Mouse (Mus musculus): ENCODE measurements around the gene Olfr675. TPM values are rescaled to one million over a fixed set of nuclear protein-coding genes. Genes with fewer than 3 reads are reported as not detected.
"Not testable (repeated sequence)": the region's sequence is repeated elsewhere in the genome, so short reads cannot be mapped to it uniquely, and the experiment has no call there.

The Olfr675 gene
- polyA plus RNA-seq (2012; rRNA removed) = not detected in 2 replicates

DNA sequence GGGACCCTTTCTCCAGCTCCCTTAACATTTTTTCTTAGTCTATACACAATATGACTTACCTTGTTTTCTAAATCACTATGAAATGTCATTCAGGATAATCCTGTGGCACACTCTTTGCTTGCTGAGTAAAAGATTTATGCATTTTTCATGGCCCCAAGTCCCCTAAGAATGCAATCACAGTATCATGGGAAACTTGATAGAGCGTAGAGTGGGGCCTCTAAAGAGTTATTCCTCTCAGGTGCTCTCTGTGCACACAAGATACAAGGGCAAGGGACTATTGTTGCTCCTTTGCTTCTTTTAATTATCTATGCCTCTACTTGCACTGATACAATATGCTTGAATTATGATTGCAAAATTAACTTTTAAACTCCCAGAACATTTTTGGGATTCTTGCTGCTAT, at the start of gene Olfr675:
Olfr675 (minus strand) TSS at position 101 of the 400 bp plus-strand sequence.
- 71% methylated on average over 1 of the region's 1 CpGs for WGBS
- Histone ChIP-seq H3K4me1 (ENCODE audit: control insufficient read depth, insufficient read depth, low read length) (no peaks in the 10 kb centered on the region), H3K27ac (ENCODE audit: insufficient read depth, low read length) (no peak within 1 kb of the TSS), H3K4me3 (replicated peaks; ENCODE audit: insufficient read depth, low read depth, low read length) (no peak within 1 kb of the TSS), H3K27me3 (ENCODE audit: control insufficient read depth, insufficient read depth, low read length) (no peaks in the 10 kb centered on the region)
- TF ChIP-seq CTCF (IDR thresholded peaks at IDR 0.05; ENCODE audit: borderline replicate concordance, insufficient read depth, low read depth, low read length) (no peak), POLR2A (IDR thresholded peaks at IDR 0.05; ENCODE audit: borderline replicate concordance, insufficient read depth, low read length) (no peak)
- no peak for DNase-seq

DNA sequence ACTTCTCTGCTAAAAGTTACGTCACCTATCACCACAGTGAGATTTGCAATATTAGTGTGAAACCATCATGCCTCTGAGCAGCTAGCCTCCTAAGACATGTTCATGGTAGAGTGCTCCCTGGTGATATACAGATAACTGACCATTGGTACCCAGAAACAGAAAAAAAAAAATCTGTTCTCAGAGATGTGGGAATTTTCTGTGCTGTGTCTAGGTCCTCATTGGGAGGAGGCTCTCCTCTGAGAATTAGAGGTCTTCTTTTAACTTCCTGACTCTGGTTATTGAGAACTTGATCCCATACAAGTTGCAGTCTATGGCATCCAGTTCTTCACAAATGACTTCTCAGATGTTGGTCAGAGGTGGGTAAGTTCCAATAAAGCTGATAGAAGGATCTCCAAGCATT, 35.9 kb upstream of the Olfr675 start, which contains the start of gene Olfr678:
Olfr678 (plus strand) TSS at position 301 of the 400 bp plus-strand sequence.
- Histone ChIP-seq H3K4me3 (replicated peaks; ENCODE audit: insufficient read depth, low read depth, low read length) (no peak within 1 kb of the TSS), H3K27me3 (ENCODE audit: control insufficient read depth, insufficient read depth, low read length) (no peaks in the 10 kb centered on the region), H3K4me1 (ENCODE audit: control insufficient read depth, insufficient read depth, low read length) (no peaks in the 10 kb centered on the region), H3K27ac (ENCODE audit: insufficient read depth, low read length) (no peak within 1 kb of the TSS)
- no peak for TF ChIP-seq CTCF (IDR thresholded peaks at IDR 0.05; ENCODE audit: borderline replicate concordance, insufficient read depth, low read depth, low read length)
- TF ChIP-seq POLR2A (IDR thresholded peaks at IDR 0.05; ENCODE audit: borderline replicate concordance, insufficient read depth, low read length) = no peak
- 86% methylated on average over 1 of the region's 1 CpGs for WGBS
- no peak for DNase-seq

DNA sequence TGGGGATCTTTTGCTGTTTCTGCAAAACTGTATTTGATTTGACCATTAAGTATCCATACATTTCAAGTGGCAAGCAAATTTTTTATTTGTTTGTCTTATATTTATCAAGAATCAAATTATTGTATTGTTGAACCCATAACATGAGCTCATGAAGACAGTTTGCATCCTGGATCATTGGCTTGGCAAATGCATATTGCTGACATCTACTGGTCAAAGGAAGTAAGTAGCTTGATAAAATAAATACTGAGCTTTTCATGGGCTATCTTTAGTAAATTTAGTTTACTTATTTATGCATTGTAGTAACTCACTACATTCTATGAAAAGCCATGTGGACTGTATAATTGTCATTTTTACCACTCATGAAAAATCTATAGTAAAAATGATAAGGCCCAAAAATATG, 30.7 kb upstream of the Olfr675 start:
- no peaks in the 10 kb centered on the region for H3K4me1 ChIP-seq (ENCODE audit: control insufficient read depth, insufficient read depth, low read length)
- H3K4me3 ChIP-seq (replicated peaks; ENCODE audit: insufficient read depth, low read depth, low read length) = no peak overlapping the region
- no peak for DNase-seq
- no peak for TF ChIP-seq POLR2A (IDR thresholded peaks at IDR 0.05; ENCODE audit: borderline replicate concordance, insufficient read depth, low read length)
- TF ChIP-seq CTCF (IDR thresholded peaks at IDR 0.05; ENCODE audit: borderline replicate concordance, insufficient read depth, low read depth, low read length) = no peak
- no peak overlapping the region for H3K27ac ChIP-seq (ENCODE audit: insufficient read depth, low read length)
- H3K27me3 ChIP-seq (ENCODE audit: control insufficient read depth, insufficient read depth, low read length) = no peaks in the 10 kb centered on the region

DNA sequence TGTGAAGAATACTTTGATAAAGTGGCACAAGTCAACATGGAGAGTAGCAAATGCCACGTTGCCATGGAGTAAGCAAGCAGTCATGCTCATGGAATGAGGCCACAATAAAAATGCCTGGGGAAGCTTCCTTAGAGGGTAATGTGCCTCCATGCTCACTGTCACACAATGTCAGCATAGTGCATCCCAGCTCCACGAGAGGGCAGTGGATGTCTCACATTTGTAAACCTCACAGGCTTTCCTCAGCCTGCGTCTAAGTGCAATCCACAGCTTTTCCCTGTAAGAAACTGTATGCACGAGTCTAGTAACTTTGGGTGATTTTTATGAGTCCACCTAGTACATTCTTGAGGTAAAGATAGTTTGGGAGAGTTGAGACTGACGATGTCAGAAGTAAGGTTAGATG, 5.6 kb upstream of the Olfr675 start:
- H3K4me3 ChIP-seq (replicated peaks; ENCODE audit: insufficient read depth, low read depth, low read length); DNase-seq; H3K4me1 ChIP-seq (ENCODE audit: control insufficient read depth, insufficient read depth, low read length); H3K27me3 ChIP-seq (ENCODE audit: control insufficient read depth, insufficient read depth, low read length); H3K27ac ChIP-seq (ENCODE audit: insufficient read depth, low read length): not testable (repeated sequence)
- 25% methylated on average over 5 of the region's 5 CpGs for WGBS

DNA sequence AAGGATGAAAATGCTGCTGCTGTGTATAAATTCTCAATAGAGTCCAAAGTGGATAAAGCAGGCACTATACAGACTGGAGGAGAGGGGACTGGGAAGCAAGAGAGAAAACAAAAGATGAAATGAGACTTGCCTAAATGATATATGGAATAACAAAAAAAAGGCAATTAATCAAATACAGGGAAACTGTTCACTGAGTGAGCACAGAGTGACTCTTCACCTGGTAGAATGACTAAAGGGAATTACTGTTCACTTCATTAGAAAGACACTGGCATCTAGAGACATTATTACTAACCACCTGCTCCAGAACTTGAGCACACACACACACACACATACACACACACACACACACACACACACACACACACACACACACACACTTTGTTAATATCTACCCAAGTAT, 4.1 kb upstream of the Olfr675 start, which contains the start of gene Olfr676:
Olfr676 (plus strand) TSS at position 301 of the 400 bp plus-strand sequence.
- TF ChIP-seq CTCF (IDR thresholded peaks at IDR 0.05; ENCODE audit: borderline replicate concordance, insufficient read depth, low read depth, low read length) = no peak
- TF ChIP-seq POLR2A (IDR thresholded peaks at IDR 0.05; ENCODE audit: borderline replicate concordance, insufficient read depth, low read length) = no peak

DNA sequence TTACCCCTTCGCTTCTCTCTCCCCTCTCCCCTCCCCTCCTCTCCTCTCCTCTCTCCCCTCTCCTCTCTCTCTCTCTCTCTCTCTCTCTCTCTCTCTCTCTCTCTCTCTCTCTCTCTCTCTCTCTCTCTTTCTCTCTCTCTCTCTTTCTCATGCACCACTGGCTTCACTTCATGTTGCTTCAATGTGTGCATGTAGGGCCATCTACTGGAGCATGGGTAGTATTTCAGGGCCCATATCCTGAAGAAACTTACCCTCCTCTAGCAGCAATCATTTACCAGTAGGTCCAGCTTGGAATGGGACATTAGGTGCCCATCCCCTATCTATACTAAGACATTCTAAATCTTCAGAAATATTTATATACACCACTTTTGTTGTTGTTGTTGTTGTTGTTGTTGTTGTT, 5.7 kb downstream of the Olfr675 start:
- Histone ChIP-seq H3K4me1 (ENCODE audit: control insufficient read depth, insufficient read depth, low read length) (no peaks in the 10 kb centered on the region), H3K4me3 (replicated peaks; ENCODE audit: insufficient read depth, low read depth, low read length) (no peak overlapping the region), H3K27ac (ENCODE audit: insufficient read depth, low read length) (no peak overlapping the region), H3K27me3 (ENCODE audit: control insufficient read depth, insufficient read depth, low read length) (no peaks in the 10 kb centered on the region)
- WGBS = 46% methylated on average over 1 of the region's 1 CpGs
- TF ChIP-seq POLR2A (IDR thresholded peaks at IDR 0.05; ENCODE audit: borderline replicate concordance, insufficient read depth, low read length) (no peak), CTCF (IDR thresholded peaks at IDR 0.05; ENCODE audit: borderline replicate concordance, insufficient read depth, low read depth, low read length) (no peak)
- no peak for DNase-seq

More for the DNA sequence above, 4.1 kb upstream of the Olfr675 start, which contains the start of gene Olfr676:
- Histone ChIP-seq H3K4me3 (replicated peaks; ENCODE audit: insufficient read depth, low read depth, low read length) (no peak within 1 kb of the TSS), H3K27me3 (ENCODE audit: control insufficient read depth, insufficient read depth, low read length) (no peaks in the 10 kb centered on the region), H3K27ac (ENCODE audit: insufficient read depth, low read length) (no peak within 1 kb of the TSS), H3K4me1 (ENCODE audit: control insufficient read depth, insufficient read depth, low read length) (no peaks in the 10 kb centered on the region)
- DNase-seq = no peak

DNA sequence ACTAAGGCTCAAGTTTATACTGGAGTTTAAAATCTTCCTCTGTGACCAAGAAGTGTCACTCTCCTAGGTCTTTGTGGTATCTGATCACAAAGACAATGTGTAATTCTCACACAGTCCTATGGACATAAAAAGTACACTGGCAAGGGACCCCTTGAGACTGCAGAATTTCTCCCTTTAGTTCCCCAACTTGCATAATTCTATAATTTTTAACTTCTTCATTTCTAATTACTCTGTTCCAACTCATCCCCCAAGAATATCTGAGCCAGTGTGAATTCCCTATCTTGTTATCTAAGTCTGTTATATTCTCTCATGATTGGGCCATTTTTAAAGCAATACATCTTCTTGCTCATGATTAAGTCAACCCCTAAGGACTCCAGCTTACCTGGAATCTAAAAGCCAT, 26.3 kb downstream of the Olfr675 start, which contains the start of gene Olfr672:
Olfr672 (minus strand) TSS at position 101 of the 400 bp plus-strand sequence.
- H3K4me1 ChIP-seq (ENCODE audit: control insufficient read depth, insufficient read depth, low read length) = no peaks in the 10 kb centered on the region
- no peak within 1 kb of the TSS for H3K27ac ChIP-seq (ENCODE audit: insufficient read depth, low read length)
- no peaks in the 10 kb centered on the region for H3K27me3 ChIP-seq (ENCODE audit: control insufficient read depth, insufficient read depth, low read length)
- no peak within 1 kb of the TSS for H3K4me3 ChIP-seq (replicated peaks; ENCODE audit: insufficient read depth, low read depth, low read length)
- TF ChIP-seq CTCF (IDR thresholded peaks at IDR 0.05; ENCODE audit: borderline replicate concordance, insufficient read depth, low read depth, low read length) = no peak
- TF ChIP-seq POLR2A (IDR thresholded peaks at IDR 0.05; ENCODE audit: borderline replicate concordance, insufficient read depth, low read length) = no peak
- no peak for DNase-seq

DNA sequence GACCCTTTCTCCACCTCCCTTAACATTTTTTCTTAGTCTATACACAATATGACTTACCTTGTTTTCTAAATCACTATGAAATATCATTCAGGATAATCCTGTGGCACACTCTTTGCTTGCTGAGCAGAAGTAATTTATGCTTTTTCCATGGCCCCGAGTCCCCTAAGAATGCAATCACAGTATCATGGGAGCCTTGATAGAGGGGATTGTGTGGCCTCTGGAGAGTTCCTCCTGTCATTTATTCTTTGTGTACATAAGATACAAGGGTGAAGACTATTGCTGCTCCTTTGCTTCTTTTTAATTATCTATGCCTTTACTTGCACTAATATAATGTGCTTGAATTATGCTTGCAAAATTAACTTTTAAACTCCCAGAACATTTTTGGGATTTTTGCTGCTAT, 49.2 kb downstream of the Olfr675 start, which contains the start of gene Olfr671:
Olfr671 (minus strand) TSS at position 101 of the 400 bp plus-strand sequence.
- H3K27me3 ChIP-seq (ENCODE audit: control insufficient read depth, insufficient read depth, low read length) = no peaks in the 10 kb centered on the region
- DNase-seq = no peak
- TF ChIP-seq CTCF (IDR thresholded peaks at IDR 0.05; ENCODE audit: borderline replicate concordance, insufficient read depth, low read depth, low read length) (no peak), POLR2A (IDR thresholded peaks at IDR 0.05; ENCODE audit: borderline replicate concordance, insufficient read depth, low read length) (no peak)
- H3K27ac ChIP-seq (ENCODE audit: insufficient read depth, low read length) = no peak within 1 kb of the TSS
- 70% methylated on average over 1 of the region's 1 CpGs for WGBS
- H3K4me3 ChIP-seq (replicated peaks; ENCODE audit: insufficient read depth, low read depth, low read length) = no peak within 1 kb of the TSS
- no peaks in the 10 kb centered on the region for H3K4me1 ChIP-seq (ENCODE audit: control insufficient read depth, insufficient read depth, low read length)

DNA sequence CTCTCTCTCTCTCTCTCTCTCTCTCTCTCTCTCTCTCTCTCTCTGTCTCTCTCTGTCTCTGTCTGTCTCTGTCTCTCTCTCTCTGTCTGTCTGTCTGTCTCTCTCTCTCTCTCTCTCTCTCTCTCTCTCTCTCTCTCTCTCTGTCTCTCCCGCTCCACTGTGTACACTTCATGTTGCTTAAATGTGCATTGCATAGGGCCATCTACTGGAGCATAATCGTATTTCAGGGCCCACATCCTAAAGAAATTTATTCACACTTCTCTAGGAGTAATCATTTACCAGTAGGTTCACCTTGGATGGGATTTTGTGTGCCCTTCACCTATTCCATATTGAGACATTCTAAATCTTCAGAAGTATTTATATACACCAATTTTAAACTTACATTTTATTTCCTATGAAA, 55.8 kb downstream of the Olfr675 start:
- DNase-seq; H3K27me3 ChIP-seq (ENCODE audit: control insufficient read depth, insufficient read depth, low read length); H3K4me3 ChIP-seq (replicated peaks; ENCODE audit: insufficient read depth, low read depth, low read length); H3K4me1 ChIP-seq (ENCODE audit: control insufficient read depth, insufficient read depth, low read length); H3K27ac ChIP-seq (ENCODE audit: insufficient read depth, low read length): not testable (repeated sequence)
- 59% methylated on average over 2 of the region's 2 CpGs for WGBS

Other genes with a start within 250 kb of the Olfr675 start
- not detected in 2 replicates for gene Usp17lb, start 185.9 kb downstream of the Olfr675 start, polyA plus RNA-seq (2012; rRNA removed)
- gene Usp17la, start 171.5 kb downstream of the Olfr675 start, polyA plus RNA-seq (2012; rRNA removed) = not detected in 2 replicates
- not detected in 2 replicates for gene Olfr665, start 150.4 kb downstream of the Olfr675 start, polyA plus RNA-seq (2012; rRNA removed)
- not detected in 2 replicates for gene Olfr666, start 132.5 kb downstream of the Olfr675 start, polyA plus RNA-seq (2012; rRNA removed)
- not detected in 2 replicates for gene Olfr667, start 107.0 kb downstream of the Olfr675 start, polyA plus RNA-seq (2012; rRNA removed)
- gene Olfr668, start 100.4 kb downstream of the Olfr675 start, polyA plus RNA-seq (2012; rRNA removed) = not detected in 2 replicates
- not detected in 2 replicates for gene Olfr669, start 94.2 kb downstream of the Olfr675 start, polyA plus RNA-seq (2012; rRNA removed)
- not detected in 2 replicates for gene Olfr670, start 65.8 kb downstream of the Olfr675 start, polyA plus RNA-seq (2012; rRNA removed)
- gene Olfr671, start 49.3 kb downstream of the Olfr675 start, polyA plus RNA-seq (2012; rRNA removed) = not detected in 2 replicates
- gene Olfr672, start 26.4 kb downstream of the Olfr675 start, polyA plus RNA-seq (2012; rRNA removed) = not detected in 2 replicates
- not detected in 2 replicates for gene Olfr676, start 4.2 kb upstream of the Olfr675 start, polyA plus RNA-seq (2012; rRNA removed)
- not detected in 2 replicates for gene Olfr677, start 22.9 kb upstream of the Olfr675 start, polyA plus RNA-seq (2012; rRNA removed)
- gene Olfr678, start 36.0 kb upstream of the Olfr675 start, polyA plus RNA-seq (2012; rRNA removed) = not detected in 2 replicates
- gene Olfr679, start 52.7 kb upstream of the Olfr675 start, polyA plus RNA-seq (2012; rRNA removed) = not detected in 2 replicates
- not detected in 2 replicates for gene Olfr680-ps1, start 64.4 kb upstream of the Olfr675 start, polyA plus RNA-seq (2012; rRNA removed)
- not detected in 2 replicates for gene Olfr681, start 88.4 kb upstream of the Olfr675 start, polyA plus RNA-seq (2012; rRNA removed)
- gene Olfr683, start 118.6 kb upstream of the Olfr675 start, polyA plus RNA-seq (2012; rRNA removed) = not detected in 2 replicates
- gene Olfr684, start 135.2 kb upstream of the Olfr675 start, polyA plus RNA-seq (2012; rRNA removed) = not detected in 2 replicates
- gene Olfr685, start 157.6 kb upstream of the Olfr675 start, polyA plus RNA-seq (2012; rRNA removed) = not detected in 2 replicates
- gene Olfr686, start 179.0 kb upstream of the Olfr675 start, polyA plus RNA-seq (2012; rRNA removed) = not detected in 2 replicates

Data from cerebellum, adult 2 months (tissue).